Mouse (Mus musculus): ENCODE measurements around the gene Gm7356.
"Not testable (repeated sequence)": the region's sequence is repeated elsewhere in the genome, so short reads cannot be mapped to it uniquely, and the experiment has no call there.

DNA sequence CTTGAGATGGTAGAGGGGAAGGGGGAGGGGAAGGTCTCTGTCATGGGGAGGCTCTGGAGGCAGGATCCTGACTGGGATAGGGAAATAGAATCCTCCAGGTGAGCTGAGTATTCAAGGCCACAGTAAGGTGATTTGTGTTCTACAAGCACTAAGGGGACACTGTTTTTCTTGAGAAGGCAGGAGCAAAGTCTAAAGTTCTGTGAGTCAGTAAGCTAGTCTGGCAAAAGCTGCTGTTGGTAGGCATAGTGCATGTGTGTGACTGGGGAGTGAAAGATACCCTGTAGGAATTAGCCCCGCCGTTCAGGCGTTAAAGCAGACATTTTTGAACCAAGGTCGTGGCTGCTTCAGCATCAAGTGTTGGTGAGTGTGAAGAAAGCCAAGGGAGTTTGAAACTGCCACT, 32.6 kb upstream of the Gm7356 start:
- not testable (repeated sequence) for TF ChIP-seq CTCF (IDR thresholded peaks at IDR 0.05; ENCODE audit: extremely low read depth, insufficient read length, insufficient replicate concordance, low read depth, low read length); POLR2A (IDR thresholded peaks at IDR 0.05; ENCODE audit: low read depth, low read length)

Data from small intestine, adult 2 months (tissue).